Mouse (Mus musculus): ENCODE data around the gene Rab7b. TPM values are rescaled to one million over a fixed set of nuclear protein-coding genes. Genes with fewer than 3 reads are reported as not detected.

Gene Rab7b
- polyA plus RNA-seq, 1 experiment = 6.5 TPM

GRCm38 (mm10) chr1:131759667-131760427 lies 71.4 kb downstream of the Rab7b start:
- TF ChIP-seq CTCF (IDR thresholded peaks at IDR 0.05; ENCODE audit: control insufficient read depth, insufficient read depth, low read length) (no peak), POLR2A (IDR thresholded peaks at IDR 0.05; ENCODE audit: borderline replicate concordance, control insufficient read depth, low read depth, low read length) (no peak)
- Histone ChIP-seq H3K27ac (ENCODE audit: control insufficient read depth, insufficient read depth, low read depth, low read length, poor library complexity) (no peak overlapping the region), H3K4me3 (replicated peaks; ENCODE audit: control insufficient read depth, low read depth, low read length) (no peak overlapping the region), H3K4me1 (ENCODE audit: control insufficient read depth, insufficient read depth, low read length) (peaks cover 5% of the 10 kb centered on the region)
- whole genome bisulfite sequencing = 47% methylated on average over 9 of the region's 9 CpGs

DNA sequence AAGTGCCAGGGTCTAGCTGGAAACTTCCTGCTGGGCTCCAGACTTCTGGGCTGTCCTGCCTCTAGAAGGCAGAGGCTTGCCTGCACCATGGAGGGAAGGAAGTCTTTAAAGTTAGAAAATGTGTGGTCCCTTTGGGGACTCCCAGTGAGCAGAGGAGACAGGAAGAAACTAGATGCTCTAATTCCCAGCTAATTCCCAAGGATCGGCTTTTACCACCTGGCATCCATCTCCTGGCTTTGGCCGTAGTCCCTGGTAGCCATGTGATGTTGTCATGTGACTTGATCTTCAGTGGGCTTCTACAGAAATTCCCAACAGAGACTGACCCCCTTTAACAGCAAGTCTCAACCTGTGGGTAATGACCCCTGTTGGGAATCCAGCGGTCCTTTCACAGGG lies 71.9 kb downstream of the Rab7b start:
- Histone ChIP-seq H3K4me1 (ENCODE audit: control insufficient read depth, insufficient read depth, low read length) (peaks cover under 1% of the 10 kb centered on the region), H3K27ac (ENCODE audit: control insufficient read depth, insufficient read depth, low read depth, low read length, poor library complexity) (no peak overlapping the region), H3K4me3 (replicated peaks; ENCODE audit: control insufficient read depth, low read depth, low read length) (no peak overlapping the region)
- TF ChIP-seq POLR2A (IDR thresholded peaks at IDR 0.05; ENCODE audit: borderline replicate concordance, control insufficient read depth, low read depth, low read length) = no peak
- no peak for TF ChIP-seq CTCF (IDR thresholded peaks at IDR 0.05; ENCODE audit: control insufficient read depth, insufficient read depth, low read length)
- 79% methylated on average over 3 of the region's 3 CpGs for WGBS

- H3K4me3 ChIP-seq (replicated peaks; ENCODE audit: control insufficient read depth, low read depth, low read length) = no peak overlapping the region
- H3K27ac ChIP-seq (ENCODE audit: control insufficient read depth, insufficient read depth, low read depth, low read length, poor library complexity) = no peak overlapping the region
- 45% methylated on average over 13 of the region's 13 CpGs for WGBS
- H3K4me1 ChIP-seq (ENCODE audit: control insufficient read depth, insufficient read depth, low read length) = no peaks in the 10 kb centered on the region; the same call in 1 of the 2 replicates
- no peak for TF ChIP-seq POLR2A (IDR thresholded peaks at IDR 0.05; ENCODE audit: borderline replicate concordance, control insufficient read depth, low read depth, low read length)
- no peak for TF ChIP-seq CTCF (IDR thresholded peaks at IDR 0.05; ENCODE audit: control insufficient read depth, insufficient read depth, low read length)
These were observed 72.8 kb downstream of the Rab7b start for GRCm38 (mm10) chr1:131761079-131761831.

- H3K27ac ChIP-seq (ENCODE audit: control insufficient read depth, insufficient read depth, low read depth, low read length, poor library complexity) = no peak overlapping the region
- TF ChIP-seq POLR2A (IDR thresholded peaks at IDR 0.05; ENCODE audit: borderline replicate concordance, control insufficient read depth, low read depth, low read length) (no peak), CTCF (IDR thresholded peaks at IDR 0.05; ENCODE audit: control insufficient read depth, insufficient read depth, low read length) (no peak)
- H3K4me1 ChIP-seq (ENCODE audit: control insufficient read depth, insufficient read depth, low read length) = no peaks in the 10 kb centered on the region; the same call in 1 of the 2 replicates
- WGBS = 39% methylated on average over 9 of the region's 9 CpGs
- H3K4me3 ChIP-seq (replicated peaks; ENCODE audit: control insufficient read depth, low read depth, low read length) = no peak overlapping the region
These were observed 75.2 kb downstream of the Rab7b start for GRCm38 (mm10) chr1:131763683-131764082.

GRCm38 (mm10) chr1:131764581-131765338 lies 76.3 kb downstream of the Rab7b start:
- WGBS = 54% methylated on average over 8 of the region's 8 CpGs
- no peaks in the 10 kb centered on the region; the same call in 1 of the 2 replicates for H3K4me1 ChIP-seq (ENCODE audit: control insufficient read depth, insufficient read depth, low read length)
- H3K27ac ChIP-seq (ENCODE audit: control insufficient read depth, insufficient read depth, low read depth, low read length, poor library complexity) = no peak overlapping the region
- H3K4me3 ChIP-seq (replicated peaks; ENCODE audit: control insufficient read depth, low read depth, low read length) = no peak overlapping the region
- TF ChIP-seq POLR2A (IDR thresholded peaks at IDR 0.05; ENCODE audit: borderline replicate concordance, control insufficient read depth, low read depth, low read length) (no peak), CTCF (IDR thresholded peaks at IDR 0.05; ENCODE audit: control insufficient read depth, insufficient read depth, low read length) (no peak)

Other genes with a start within 250 kb of the Rab7b start
- 15.8 and 27.2 TPM in 2 replicates for gene Srgap2, start 161.3 kb upstream of the Rab7b start, polyA plus RNA-seq (2011; ENCODE audit: insufficient read depth, insufficient read length, low replicate concordance, missing spikeins)
- 2.4 and 5.5 TPM in 2 replicates for gene Fam72a, start 160.8 kb upstream of the Rab7b start, polyA plus RNA-seq (2011; ENCODE audit: insufficient read depth, insufficient read length, low replicate concordance, missing spikeins)
- not detected in 2 replicates for gene Avpr1b, start 89.5 kb upstream of the Rab7b start, polyA plus RNA-seq (2011; ENCODE audit: insufficient read depth, insufficient read length, low replicate concordance, missing spikeins)
- 118 and 261 TPM in 2 replicates for gene Ctse, start 50.4 kb upstream of the Rab7b start, polyA plus RNA-seq (2011; ENCODE audit: insufficient read depth, insufficient read length, low replicate concordance, missing spikeins)
- 4.0 TPM in 1 of 2 replicates, not detected in the other for gene Slc26a9, start 55.3 kb downstream of the Rab7b start, polyA plus RNA-seq (2011; ENCODE audit: insufficient read depth, insufficient read length, low replicate concordance, missing spikeins)
- gene Pm20d1, start 108.7 kb downstream of the Rab7b start, polyA plus RNA-seq (2011; ENCODE audit: insufficient read depth, insufficient read length, low replicate concordance, missing spikeins) = 0.35 TPM in 1 of 2 replicates, not detected in the other
- 1.4 and 2.2 TPM in 2 replicates for gene Slc41a1, start 138.8 kb downstream of the Rab7b start, polyA plus RNA-seq (2011; ENCODE audit: insufficient read depth, insufficient read length, low replicate concordance, missing spikeins)
- gene Rab29, start 178.5 kb downstream of the Rab7b start, polyA plus RNA-seq (2011; ENCODE audit: insufficient read depth, insufficient read length, low replicate concordance, missing spikeins) = 14.6 and 15.7 TPM in 2 replicates
- gene Nucks1, start 221.8 kb downstream of the Rab7b start, polyA plus RNA-seq (2011; ENCODE audit: insufficient read depth, insufficient read length, low replicate concordance, missing spikeins) = 78.2 and 86.6 TPM in 2 replicates